In genomic region chr3:91964543-91964942, GRCm38 (mm10) we compare ENCODE assay signal across 30 mouse cellular contexts. TPM values are rescaled to one million over a fixed set of nuclear protein-coding genes. Genes with fewer than 3 reads are reported as not detected.
"Had no signal": no experiment of that assay in that cellular context is flagged by ENCODE, and none has a peak within 500 bp of the region (broad histone marks: within the 10 kb centered on the region; RNA-seq: fewer than 3 reads in every experiment).

No protein-coding gene starts in this region.

RNA-seq across cellular contexts. Expression of gene Pglyrp3, which starts 49.8 kb away (rescaled TPM):
- total RNA-seq: common myeloid progenitor, adult 5-6 weeks; forebrain, postnatal 0 days; gastrocnemius, adult 18-20 months; gastrocnemius, adult 2 months; gastrocnemius, adult 8-10 months; gastrocnemius, postnatal 10 days; gastrocnemius, postnatal 14 days; gastrocnemius, postnatal 25 days; gastrocnemius, postnatal 36 days; gastrocnemius, postnatal 4 days; granulocyte monocyte progenitor cell, adult 5-6 weeks; heart, adult 18-20 months; heart, adult 2 months; heart, adult 8-10 months had no signal
- polyA plus RNA-seq: cortical plate, adult 2 months; embryonic facial prominence, embryonic 10.5 days; embryonic facial prominence, embryonic 11.5 days; embryonic facial prominence, embryonic 12.5 days; erythroblast, embryonic 14.5 days; forebrain, embryonic 10.5 days; forebrain, embryonic 11.5 days; forebrain, embryonic 12.5 days; forebrain, embryonic 13.5 days; forebrain, embryonic 14.5 days; forebrain, embryonic 15.5 days; forebrain, embryonic 16.5 days; forebrain, postnatal 0 days; frontal cortex, adult 2 months; gonadal fat pad, adult 2 months; heart, adult 2 months; heart, embryonic 11.5 days; heart, embryonic 12.5 days had no signal
